Mouse (Mus musculus) granulocyte monocyte progenitor cell, adult 5-6 weeks (primary cell): ENCODE results near the gene Fras1. TPM values are rescaled to one million over a fixed set of nuclear protein-coding genes. Genes with fewer than 3 reads are reported as not detected.

Experiments
- ATAC-seq: replicated peaks from 2 replicates; pipeline ENCODE4 v1.8.0; 2016; ENCODE audit warnings: mild to moderate bottlenecking, moderate TSS enrichment, inconsistent platforms; ENCODE audit not compliant: poor library complexity, severe bottlenecking
- total RNA-seq, 2 experiments: library from RNA; stranded (forward) in 1 of 2; stranded (reverse) in 1 of 2; fragments of 200-712, 200-1000 nt in 1 of 2; fragments of >200 nt in 1 of 2; fragmentation: Nextera tagmentation in 1 of 2; gene quantifications; 2 replicates each; pipeline ENCODE4 v1.2.3; 2014 to 2017

Fras1 gene
- total RNA-seq, 2 experiments from 2014 or later: not detected

DNA sequence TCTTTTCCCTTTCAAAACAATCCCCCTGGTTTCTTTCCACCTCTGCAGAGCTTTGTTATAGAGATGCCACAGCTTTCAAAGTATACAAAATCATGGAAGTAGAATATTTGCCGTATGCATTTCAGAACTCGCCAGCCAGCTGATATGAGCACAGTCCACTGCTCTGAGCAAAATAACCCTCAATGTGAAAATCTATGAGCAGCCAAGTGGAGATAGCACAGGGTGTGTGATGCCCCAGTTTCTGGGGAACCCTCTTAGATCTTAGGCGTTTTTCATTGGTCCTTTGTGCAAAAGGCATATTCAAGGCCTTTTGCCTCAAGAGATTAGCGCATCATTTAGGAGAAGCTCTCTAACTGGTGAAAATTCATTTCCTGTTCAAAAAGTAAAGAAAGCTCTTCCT, 170.4 kb downstream of the Fras1 start:
- no peak for ATAC-seq

DNA sequence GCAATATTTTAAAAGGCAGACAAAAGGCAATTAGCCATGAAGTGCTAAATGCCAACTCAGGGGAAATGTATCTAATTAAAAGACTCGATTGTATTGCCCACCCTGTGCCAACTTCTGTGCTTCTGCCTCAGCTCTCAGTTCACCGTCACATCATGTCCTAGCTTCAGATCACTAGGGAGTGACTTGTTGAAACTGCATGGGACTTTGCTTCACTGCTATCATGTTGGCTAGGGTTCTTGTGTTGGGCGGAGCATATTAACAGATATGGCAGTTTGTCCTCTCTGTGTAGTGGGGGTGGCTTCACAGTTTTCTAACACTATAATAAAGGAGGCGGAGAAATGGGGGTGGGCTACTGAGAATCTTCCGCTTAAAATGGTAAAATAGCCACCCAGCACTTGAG, 172.2 kb downstream of the Fras1 start:
- no peak for ATAC-seq

DNA sequence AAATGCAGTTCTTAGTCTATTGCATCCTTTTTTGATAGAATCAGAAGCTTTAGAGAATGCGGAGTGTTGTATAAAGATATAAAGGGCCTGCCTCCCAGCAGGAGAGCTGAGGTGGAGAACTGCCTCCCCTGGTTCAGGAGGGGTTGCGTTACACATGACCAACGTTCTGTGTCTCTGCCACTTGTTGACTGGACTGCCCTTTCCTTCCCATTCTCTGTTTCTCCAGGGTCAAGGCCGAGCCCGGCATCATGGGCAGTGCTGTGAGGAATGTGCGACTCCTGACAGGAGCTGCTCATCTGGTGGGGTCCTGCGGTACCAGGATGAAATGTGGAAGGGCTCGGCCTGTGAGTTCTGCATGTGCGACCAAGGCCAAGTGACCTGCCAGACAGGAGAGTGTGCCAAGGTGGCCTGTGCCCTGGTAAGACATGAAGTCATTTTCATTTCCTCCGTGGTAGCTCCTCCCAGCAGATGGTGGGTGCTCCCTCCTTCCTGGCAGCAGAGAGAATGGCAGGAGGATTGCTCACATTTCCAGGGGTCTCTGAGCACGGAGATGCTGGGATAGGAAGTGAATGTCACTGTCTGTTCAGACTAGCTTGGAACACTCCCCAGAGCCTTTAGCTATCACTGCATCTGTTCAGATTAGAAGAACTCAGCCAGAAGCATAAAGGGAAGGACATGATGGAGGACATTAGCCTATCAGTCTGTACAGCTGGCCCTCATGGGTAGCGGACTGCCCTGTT, 181.4 kb downstream of the Fras1 start:
- ATAC-seq: no peak

DNA sequence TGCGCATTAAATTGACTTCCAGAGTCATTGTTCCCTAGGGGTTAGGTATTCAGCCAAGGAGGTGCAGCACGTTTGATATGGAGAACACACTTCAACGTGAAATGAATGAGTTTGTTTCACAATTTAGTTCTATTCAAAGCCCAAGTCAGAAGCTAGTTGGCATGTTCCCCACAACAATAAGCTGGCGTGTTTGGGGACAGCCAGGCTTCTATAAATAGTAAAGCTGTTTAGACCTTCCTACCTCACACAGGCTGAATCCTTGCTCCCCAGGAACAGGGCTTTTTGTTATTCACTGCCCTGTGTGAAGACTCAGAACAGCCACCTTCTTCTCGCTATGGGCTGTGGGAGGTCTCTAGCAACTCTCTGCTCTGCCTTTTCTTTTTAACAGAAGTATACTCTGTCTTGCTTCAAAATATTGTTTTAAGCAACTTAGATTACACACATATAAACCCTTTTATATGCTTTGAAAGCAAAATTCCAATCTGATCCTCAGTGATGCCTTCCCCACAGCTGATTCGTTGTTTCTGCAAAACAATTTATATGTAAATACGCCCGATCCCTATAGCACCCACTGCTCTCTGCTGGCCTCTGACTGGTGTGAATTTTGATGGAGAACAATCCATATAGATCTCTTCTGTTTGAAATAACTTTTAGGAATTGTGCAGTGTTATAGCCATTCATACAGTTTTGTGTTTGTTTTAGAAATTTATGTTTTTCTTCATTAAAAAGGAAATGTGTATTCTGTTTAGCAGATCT, 184.5 kb downstream of the Fras1 start:
- ATAC-seq: no peak

DNA sequence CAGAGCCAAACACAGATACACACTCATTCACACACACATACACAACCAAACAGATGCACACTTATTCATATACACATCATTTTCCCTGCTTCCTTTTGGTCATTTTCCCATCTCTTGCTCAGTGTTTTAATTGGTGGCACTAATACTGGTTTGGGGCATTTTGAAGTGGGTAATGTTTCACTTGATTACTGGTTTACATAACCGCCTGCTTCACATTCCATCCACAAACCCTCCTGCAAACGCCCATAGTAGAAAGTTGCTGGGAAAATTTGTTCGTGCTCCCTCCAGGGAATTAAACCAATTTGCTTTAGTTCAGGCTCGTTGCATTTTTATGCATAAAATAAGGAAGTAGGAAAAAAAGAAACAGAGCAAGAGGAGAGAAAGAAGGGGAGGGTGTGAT, 200.8 kb downstream of the Fras1 start:
- ATAC-seq: no peak

DNA sequence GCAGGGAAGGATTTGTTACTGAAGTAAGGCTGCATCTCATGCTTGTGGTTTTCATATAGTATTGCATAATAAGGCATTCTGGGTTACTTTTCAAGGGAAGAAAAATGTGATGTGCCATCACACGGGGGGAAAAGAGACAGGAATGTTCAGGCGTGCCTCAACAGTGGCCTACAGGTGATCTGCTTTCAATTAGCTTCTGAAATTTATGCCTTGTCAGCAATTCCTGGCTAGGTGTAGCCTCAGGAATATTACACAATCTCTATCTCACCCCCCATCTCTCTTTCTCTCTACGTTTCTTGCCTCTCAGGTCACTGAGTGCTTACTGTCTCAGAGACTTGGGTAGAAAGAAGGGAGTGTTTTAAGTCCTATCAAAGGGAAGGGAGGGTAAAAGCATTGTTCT, 204.9 kb downstream of the Fras1 start:
- no peak for ATAC-seq

DNA sequence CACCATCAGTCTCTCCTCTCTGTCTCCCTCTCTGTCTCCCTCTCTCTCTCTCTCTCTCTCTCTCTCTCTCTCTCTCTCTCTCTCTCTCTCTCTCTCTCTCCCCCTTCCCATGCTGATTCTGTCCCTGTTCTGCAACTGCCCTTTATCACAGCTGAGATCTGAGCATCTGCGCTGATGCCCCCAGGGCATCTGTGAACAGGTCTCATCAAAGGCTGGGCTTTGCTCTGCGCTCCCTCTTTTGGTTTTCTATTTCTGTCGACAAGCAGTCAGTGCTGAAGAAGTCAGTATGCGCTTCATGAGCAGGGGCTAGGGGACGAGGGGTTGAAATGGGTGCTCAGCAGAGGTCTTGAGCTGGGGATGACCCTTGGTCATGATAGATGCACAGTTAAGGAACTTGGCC, 206.2 kb downstream of the Fras1 start:
- no peak for ATAC-seq

DNA sequence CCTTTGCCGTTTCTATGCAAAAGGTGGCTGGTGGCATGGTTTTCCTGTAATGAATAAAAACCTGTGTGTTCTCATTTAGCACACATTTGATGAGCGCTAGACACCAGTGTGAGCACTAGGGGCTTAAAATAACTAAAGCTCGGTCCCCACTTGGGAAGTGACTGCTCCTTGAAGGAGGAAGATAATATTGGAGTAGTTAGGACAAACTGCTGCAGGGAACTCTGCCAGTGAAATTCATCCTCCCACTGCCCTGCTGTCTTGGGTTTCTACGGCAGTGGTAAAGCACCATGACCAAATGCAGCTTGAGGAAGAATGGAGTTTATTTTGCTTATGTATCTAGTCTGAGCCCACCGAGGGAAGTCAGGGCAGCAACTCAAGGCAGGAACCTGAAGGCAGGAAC, 211.0 kb downstream of the Fras1 start:
- no peak for ATAC-seq

DNA sequence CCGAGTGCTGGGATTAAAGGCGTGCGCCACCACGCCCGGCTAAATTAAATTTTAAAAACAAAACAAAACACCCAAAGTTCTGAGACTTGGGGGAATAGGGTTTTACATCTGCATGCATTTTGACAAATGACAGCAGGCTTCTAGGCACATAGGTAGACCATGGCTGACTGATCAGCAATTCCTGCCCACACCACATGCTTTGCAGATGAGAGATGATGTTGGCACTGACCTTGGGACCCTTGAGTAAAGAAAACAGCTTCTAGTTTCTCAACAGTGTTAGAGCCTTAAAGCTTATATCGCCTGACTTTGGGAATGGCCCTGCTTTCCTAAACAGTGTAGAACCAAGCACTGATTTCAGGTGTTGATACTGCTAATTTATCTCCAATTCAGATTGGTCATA, 216.9 kb downstream of the Fras1 start:
- ATAC-seq: no peak

DNA sequence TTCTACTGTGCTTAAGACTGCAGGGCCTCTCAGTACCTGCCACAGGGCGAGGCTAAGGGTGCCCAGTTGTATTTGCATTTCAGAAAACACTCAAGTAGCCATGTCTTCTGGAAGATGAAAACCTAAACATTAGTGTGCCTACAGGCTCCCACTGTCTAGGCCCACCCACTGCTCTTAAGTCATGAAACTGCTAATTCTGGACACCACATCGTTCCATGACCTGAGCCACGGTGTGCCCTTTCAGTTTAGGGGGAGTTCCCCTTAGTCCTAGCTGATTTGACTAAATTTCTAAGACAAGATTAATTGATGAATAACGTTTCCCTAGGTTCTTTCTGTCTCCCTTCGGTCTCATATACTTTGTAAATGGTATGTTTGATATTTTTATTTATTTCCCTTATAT, 222.0 kb downstream of the Fras1 start:
- ATAC-seq: no peak

DNA sequence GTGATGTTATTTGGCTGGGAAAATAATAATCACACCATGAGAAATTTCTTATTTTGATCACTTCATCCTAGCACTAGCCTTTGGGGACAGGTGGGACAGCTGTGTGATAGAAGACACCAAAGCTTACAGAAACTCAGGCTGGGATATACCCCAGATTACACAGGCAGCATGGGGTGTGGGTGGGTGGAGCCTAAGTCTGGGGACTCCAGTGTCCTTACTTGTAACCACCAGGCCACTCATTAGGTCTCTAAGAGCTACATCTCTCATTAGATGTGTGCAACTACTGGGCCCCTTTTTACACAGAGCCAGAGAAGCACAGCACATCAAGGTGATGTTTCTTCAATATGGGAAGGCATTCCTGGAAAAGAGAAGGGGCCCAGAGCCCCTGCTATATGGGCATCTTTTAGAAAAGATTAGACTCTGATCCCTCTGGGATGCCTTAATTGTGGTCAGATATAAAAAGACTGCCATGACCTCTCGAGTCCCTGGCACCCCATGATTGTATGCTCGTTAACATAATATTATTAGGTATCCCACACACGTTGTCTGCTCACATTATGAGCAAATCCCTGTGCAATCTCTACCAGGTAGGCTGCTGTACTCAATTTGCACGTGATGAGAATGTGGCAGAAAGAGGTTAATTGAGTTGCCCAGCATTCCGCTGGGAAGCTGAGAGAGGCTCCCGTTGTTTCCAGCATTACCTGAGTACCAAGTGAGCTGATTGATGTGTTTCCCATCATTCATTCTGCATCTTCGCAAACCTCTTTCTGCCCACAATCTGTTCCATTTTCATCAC, 230.4 kb downstream of the Fras1 start:
- ATAC-seq: no peak

DNA sequence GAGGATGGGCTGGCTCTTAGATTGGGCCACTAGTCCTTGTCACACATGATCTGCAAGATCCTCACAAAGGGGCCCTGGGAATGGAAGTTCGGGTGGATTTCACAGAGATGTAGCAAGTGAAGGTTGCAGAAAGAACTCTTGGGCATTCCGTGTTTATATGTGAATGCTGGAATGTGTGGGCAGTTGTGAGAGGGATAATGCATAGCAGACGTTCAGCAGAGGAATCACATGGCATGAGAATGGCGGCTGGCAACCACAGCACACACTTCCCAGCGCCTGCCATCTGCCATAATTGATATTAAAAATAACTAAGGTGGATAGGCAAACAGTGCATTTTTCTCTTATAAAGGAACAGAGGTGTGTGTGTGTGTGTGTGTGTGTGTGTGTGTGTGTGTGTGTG, 234.3 kb downstream of the Fras1 start:
- ATAC-seq: no peak

DNA sequence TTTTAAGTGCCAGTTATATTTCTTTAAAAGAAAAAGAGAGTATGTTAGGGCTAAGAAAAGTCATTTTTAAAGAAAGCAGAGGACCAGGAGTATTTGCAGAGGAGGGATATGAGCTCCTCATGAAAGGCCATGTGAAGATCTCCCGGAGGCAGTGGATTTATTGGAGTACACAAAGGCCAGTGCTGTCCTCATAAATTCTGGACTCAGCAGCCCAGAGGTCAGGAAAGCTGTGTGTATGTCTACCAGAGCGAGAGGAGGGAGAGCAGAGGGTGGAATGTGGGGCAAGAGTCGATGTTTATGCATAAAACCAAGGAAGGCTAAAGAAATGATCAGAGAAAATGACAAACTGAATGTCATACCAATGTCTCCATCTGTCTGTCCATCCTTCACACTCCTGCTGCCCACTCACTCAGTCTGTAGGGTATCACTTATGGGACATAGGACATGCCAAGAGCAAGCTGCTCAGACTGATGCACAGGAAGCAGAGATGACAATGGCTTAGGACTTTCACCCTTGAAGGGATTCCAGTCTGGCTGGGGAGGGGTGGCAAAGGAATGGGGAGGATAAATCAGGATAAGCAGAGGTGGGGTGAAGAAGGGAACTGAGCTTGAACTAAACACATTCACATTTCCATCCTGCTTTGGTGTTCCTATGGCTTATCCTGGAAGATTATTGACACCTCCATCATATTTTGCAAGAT, 235.0 kb downstream of the Fras1 start:
- no peak for ATAC-seq

DNA sequence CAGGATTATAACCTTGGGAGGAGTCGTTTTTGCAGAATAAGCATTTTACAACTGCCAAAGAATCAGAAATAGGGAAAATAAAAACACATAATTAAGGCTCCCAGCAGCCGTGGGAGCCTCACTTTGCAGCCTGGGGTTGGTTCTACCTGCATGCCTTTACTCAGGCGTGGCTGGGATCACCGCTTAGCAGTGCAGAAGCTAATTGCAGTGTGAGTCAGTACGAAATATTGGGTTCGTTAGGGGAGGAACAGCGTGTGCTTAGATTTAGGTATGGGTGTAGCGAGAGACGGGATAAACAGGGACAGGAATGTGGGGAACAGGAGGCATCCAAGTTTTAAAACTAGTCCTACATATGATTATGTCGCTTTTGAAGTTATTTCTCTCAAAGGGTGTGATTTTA, 238.3 kb downstream of the Fras1 start:
- no peak for ATAC-seq

DNA sequence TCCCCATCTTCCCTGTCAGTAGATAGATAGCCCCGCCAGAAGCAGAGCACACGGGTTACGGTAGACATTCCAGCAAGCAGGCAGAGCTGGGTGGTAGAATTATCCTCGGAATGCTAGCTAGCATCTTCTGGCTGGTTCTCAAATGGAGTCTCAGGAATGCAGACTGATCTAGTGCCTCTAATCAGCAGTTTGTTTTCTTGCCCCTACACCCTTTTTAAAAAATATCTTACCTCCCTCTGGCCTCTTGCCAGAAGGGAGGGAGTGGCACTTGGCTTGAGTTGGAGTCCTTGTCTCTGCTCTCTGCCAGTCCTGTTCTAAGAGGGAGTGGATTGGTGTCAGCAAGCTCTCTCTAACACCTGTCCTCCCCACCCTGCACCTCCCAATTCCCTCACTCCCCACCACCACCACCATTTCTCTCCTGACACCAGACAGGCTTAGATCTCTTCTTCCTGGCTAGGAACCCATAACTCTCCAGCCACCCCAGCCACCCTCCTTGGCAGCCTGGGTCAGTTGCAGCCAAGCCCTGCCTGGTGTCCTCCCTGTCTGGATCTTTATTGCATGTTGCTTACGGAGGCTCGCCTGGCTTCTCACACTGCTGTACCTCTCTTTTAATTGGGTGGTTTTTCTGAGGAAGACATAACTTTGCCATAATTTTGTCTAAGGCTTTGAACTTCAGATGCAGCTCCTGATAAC, 243.3 kb downstream of the Fras1 start:
- ATAC-seq: no peak

DNA sequence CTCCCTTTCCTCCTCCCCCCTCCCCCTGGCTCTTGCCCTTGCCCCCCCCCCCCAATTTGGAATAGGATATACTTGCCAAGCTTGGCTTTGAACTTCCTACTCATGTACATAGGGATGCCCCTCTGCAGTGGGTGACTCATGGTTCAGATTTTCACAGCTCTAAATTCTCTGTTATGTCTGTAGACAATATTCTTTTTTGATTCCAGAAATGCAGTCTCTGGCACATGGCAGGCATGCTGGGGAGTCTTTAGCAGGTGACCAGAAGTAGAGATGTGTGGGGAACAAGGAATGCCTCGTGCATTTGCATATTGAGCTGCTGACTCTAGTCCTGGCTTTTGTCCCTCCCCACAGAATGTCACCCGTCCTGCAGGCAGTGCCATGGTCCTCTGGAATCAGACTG, 244.3 kb downstream of the Fras1 start:
- no peak for ATAC-seq

DNA sequence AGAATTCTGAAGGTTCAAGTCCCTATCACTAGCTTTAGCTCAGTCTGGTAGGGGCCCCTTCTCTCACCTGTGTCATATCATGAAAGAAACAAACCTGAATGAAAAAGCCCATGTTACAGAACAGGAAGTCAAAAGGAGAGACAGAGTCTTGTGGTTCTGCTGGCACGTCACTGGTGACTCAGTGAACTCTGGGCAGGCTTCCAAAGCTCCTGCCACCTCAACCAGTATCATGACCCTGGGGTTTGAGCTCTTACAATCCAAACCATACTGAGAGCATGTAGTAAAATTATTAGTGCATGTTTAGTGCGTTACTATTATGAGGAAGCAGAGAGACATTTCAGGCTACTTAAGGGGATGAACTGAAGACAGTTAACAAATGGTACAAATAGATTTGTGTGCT, 246.5 kb downstream of the Fras1 start:
- no peak for ATAC-seq

DNA sequence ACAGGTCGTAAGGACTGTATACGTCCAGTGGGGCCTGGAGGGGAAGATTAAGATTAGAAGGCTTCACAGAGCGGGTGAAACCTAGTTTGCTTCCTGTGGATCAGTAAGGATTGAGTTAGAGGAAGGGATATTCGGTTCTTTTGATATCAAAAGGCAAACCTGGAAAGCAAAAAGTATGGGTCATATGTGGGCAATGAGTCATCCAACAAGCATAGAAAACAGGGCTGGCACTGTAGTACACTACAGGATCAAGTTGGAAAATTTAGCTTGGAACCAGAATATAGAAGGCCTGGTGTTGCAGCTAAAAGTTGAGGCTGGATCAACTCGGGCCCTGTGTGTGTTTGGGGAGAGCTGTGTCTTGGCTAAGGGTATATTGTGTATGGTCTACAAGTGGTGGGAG, 246.9 kb downstream of the Fras1 start:
- no peak for ATAC-seq

DNA sequence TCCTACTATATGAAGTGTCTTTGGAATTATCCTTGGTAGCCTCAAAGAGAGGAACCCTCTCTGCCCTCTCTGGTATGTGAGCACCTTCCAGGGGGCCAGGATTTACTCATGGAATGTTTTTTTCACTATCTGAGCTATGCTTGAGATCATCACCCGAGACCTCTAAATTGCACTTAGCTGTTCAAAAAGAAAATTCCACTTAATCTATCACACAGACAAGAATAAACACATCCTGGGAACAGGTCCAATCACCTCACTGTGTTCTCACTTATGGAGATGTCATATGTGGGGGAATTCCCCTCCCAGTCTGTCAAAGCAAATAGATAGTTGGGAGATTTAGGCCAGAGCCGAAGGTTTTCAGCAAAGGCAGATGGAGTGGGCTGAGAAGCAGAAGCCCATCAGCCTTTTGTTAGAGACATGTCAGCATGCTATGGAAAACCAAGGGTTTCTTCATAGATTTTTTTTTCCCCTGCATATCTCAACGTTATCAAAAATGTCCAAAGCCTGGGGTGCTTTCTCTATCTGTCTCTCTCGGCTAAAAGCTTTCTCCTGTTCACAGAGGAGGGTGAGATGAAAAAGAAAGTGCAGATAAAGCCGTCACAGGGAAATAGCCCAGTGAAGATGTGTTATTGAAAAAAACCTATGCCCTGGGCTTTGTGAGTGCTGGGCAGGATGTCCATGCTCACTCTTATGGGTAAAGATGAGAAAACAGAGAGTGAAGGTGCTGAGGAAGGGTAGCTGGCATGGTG, 249.0 kb downstream of the Fras1 start:
- no peak for ATAC-seq
